Mouse (Mus musculus) lung, postnatal 0 days (tissue): ENCODE data around the gene 4930432M17Rik.

ENCODE experiments used
- CTCF ChIP-seq: IDR thresholded peaks from 2 replicates; pipeline ENCODE4 v1.5.1; 2016; ENCODE audit warnings: antibody characterized with exemption, mild to moderate bottlenecking
- EP300 ChIP-seq: IDR thresholded peaks from 2 replicates; pipeline ENCODE4 v1.6.1; 2016; ENCODE audit warnings: antibody characterized with exemption, mild to moderate bottlenecking, control low read depth

GRCm38 (mm10) chr3:121672135-121672790, 1.7 kb downstream of the 4930432M17Rik start:
- TF ChIP-seq CTCF (no peak), EP300 (no peak)
